ENCODE assay signal across 15 mouse cellular contexts in genomic region chr3:30243776-30244275, GRCm38 (mm10).
DNase-seq lines count a peak whose midpoint lies in the region; ATAC-seq and TF ChIP-seq lines count a peak whose summit lies in the region.
"Had no signal": no experiment of that assay in that cellular context is flagged by ENCODE, and none has a peak within 500 bp of the region (broad histone marks: within the 10 kb centered on the region; RNA-seq: fewer than 3 reads in every experiment).

No protein-coding gene starts in this region.

- H3K4me3 ChIP-seq in kidney, adult 2 months (ENCODE audit: insufficient read depth, low read depth, low read length), result no peak overlapping the region
- H3K4me3 ChIP-seq in limb, embryonic 11.5 days (ENCODE audit: low read depth, low read length), result no peak overlapping the region
- H3K4me3 ChIP-seq: midbrain, embryonic 13.5 days had no signal

- WGBS in kidney, adult 2 months, result 61% methylated on average over 8 of the region's 8 CpGs
- WGBS in limb, embryonic 11.5 days, result 42% methylated on average over 8 of the region's 8 CpGs

- no peaks in the 10 kb centered on the region for H3K36me3 ChIP-seq in kidney, adult 2 months (ENCODE audit: control insufficient read depth, insufficient read depth, low read length)
- no peaks in the 10 kb centered on the region for H3K36me3 ChIP-seq in limb, embryonic 11.5 days (ENCODE audit: control insufficient read depth, insufficient read depth, low read length)
- H3K36me3 ChIP-seq: midbrain, embryonic 13.5 days had no signal

- TF ChIP-seq POLR2A in kidney, adult 2 months (IDR thresholded peaks at IDR 0.05; ENCODE audit: low read depth, low read length), result no peak

- ATAC-seq in limb, embryonic 11.5 days (ENCODE audit: insufficient number of reproducible peaks, low FRiP score, low TSS enrichment, low read depth), result no peak
- ATAC-seq: forebrain, embryonic 14.5 days; inflammation-experienced regulatory T-cells, adult 6 months; midbrain, embryonic 13.5 days had no signal

- no peak for TF ChIP-seq CTCF in kidney, adult 2 months (conservative IDR thresholded peaks at IDR 0.05; ENCODE audit: insufficient read depth, insufficient read length, low read depth, low read length)

- H3K4me1 ChIP-seq in kidney, adult 2 months (ENCODE audit: control insufficient read depth, insufficient read depth, low read length), result peaks cover 4% of the 10 kb centered on the region
- H3K4me1 ChIP-seq in limb, embryonic 11.5 days (ENCODE audit: control insufficient read depth, insufficient read depth, low read length), result peaks cover 33% of the 10 kb centered on the region

- H3K4me2 ChIP-seq in limb, embryonic 11.5 days (ENCODE audit: low read depth, severe bottlenecking), result no peak overlapping the region
- H3K4me2 ChIP-seq: midbrain, embryonic 13.5 days had no signal

- no peaks in the 10 kb centered on the region for H3K9me3 ChIP-seq in limb, embryonic 11.5 days (ENCODE audit: control insufficient read depth, low read length)
- H3K9me3 ChIP-seq: midbrain, embryonic 13.5 days had no signal

- no peaks in the 10 kb centered on the region for H3K27me3 ChIP-seq in kidney, adult 2 months (replicated peaks; ENCODE audit: control insufficient read depth, insufficient read depth, low read length)
- H3K27me3 ChIP-seq in limb, embryonic 11.5 days (ENCODE audit: control insufficient read depth, insufficient read depth, low read length), result no peaks in the 10 kb centered on the region
- H3K27me3 ChIP-seq: CH12.LX; midbrain, embryonic 13.5 days had no signal

- no peak overlapping the region for H3K9ac ChIP-seq in limb, embryonic 11.5 days (ENCODE audit: low read length)
- H3K9ac ChIP-seq: midbrain, embryonic 13.5 days had no signal

- peak overlapping the region; percentile 67; the same call in 1 of the 2 replicates for H3K27ac ChIP-seq in kidney, adult 2 months (ENCODE audit: insufficient read depth, low read depth, low read length)
- peak overlapping the region; percentile 81; the same call in 1 of the 2 replicates for H3K27ac ChIP-seq in limb, embryonic 11.5 days (replicated peaks; ENCODE audit: low read depth, low read length)
- H3K27ac ChIP-seq: midbrain, embryonic 13.5 days had no signal

- DNase-seq in adrenal gland, adult (ENCODE audit: inconsistent age in 2 of 2, low spot score in 1 of 2), result peak; percentile 9 to 79
- no peak for DNase-seq in adrenal gland, postnatal 4 days (ENCODE audit: low spot score in 2 of 2)
- DNase-seq in kidney, adult 2 months, result no peak
- no peak for DNase-seq in kidney, adult 9 months
- peak; percentile 68 for DNase-seq in fibroblast of lung, adult 2 months (ENCODE audit: low read depth)
- DNase-seq in limb, embryonic 11.5 days (ENCODE audit: low spot score), result no peak
- DNase-seq in MN1 (ENCODE audit: low spot score), result no peak
- DNase-seq in embryo, embryonic 10 days (ENCODE audit: low spot score), result no peak
- DNase-seq: cerebellum, adult 11 months; kidney, postnatal 14 days; thymus, adult 2 months had no signal

Comparison
In these comparisons a context has a peak if more than half of its experiments do, and no peak if none do; other contexts are left out.
1. DNase-seq: peak in adrenal gland, adult (2 of 2) and fibroblast of lung, adult 2 months (single experiment); none in adrenal gland, postnatal 4 days (0 of 2), kidney, adult 2 months (single experiment), kidney, adult 9 months (single experiment), limb, embryonic 11.5 days (single experiment), MN1 (single experiment) and embryo, embryonic 10 days (single experiment).